Mouse (Mus musculus) CD4-positive helper T cell, adult 2 months (primary cell): ENCODE measurements around the gene Foxn3.

ENCODE experiments used
- DNase-seq: peaks from one replicate; pipeline ENCODE4 v3.0.0-alpha.2; 2012; ENCODE audit warnings: low read depth, missing footprints, low spot score

Foxn3 gene

DNA sequence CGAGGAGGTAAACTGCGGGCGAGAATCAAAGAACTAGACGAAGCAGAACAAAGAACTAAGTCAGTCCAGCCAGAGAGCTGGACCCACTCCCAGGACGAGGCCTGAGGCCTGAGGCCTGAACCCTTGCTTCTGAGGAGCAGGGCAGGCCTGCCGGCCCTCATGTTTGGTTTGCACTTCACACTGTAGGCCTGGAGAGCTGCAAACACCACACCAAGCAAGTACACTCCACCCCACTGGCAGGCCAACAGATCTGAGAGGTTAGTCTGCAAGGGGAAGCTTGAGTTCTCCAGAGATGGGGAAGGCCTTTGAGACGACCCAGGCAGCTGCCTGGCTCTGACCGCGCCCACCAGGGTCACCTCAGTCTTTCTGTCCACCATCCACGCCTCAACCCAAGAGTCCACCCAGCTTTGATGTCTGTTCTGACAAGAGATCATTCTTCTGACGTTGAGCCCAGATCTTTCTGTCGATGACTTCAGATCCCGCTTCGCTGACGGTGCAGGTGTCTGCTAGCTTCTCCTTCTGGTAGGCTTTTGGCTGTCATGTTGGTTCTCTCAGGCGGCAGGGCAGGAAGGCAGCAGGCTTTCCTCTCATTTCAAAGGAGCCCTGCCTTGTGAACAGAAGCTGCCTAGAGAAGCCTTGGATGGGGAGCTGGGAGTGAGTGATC is 231.1 kb downstream of the Foxn3 start:
- DNase-seq: no peak

DNA sequence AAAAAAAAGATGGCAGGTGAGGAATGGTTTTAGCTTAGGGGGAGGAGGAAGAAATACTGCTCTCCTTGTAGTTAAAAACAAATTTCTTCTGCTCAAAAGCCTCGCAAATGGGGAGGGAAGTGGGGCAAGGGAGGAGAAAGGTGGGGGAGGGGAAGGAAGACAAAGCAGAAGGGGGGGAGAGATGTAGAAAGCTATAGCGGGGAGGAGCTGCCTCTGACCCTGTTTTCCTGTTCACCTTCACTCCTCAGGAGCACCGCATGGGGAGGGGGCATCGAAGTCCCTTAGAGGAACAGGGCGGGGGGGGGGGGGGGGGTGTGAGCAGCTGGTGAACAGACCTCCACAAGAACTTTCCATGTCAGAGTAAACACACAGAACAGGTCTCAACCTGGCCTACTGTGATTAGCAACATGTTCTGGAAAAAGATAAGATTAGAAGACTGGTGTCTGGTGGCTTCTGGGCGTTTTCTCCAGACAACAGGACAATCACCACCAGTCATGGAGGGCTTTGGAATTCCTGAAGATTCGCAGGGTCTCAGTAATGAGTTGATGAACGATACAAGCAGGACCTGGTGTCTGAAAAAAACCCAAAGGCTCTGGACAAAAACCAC is 231.9 kb downstream of the Foxn3 start:
- DNase-seq: no peak

DNA sequence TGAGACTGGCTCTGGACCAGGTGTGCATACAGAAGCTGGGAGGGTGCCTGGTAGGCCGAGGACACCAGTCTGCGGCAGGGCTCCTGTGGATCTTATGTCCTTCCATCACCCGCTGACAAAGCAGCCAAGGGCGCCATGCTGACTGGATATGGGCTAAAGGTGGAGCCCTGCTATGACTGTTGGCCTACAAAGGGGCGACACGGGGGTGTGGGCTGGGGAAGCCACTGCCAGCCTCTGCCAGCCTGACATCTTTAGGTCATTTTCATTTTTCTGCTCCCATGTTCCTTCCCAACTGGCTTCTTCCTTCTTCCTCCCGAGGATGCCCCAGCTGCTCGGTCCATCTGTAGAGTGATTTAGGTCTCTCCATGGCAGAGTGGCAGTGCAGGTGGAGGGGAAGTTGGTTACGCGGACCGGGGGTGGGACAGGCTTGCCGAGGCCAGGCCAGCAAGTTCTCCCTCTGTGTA is 232.5 kb downstream of the Foxn3 start:
- no peak for DNase-seq

DNA sequence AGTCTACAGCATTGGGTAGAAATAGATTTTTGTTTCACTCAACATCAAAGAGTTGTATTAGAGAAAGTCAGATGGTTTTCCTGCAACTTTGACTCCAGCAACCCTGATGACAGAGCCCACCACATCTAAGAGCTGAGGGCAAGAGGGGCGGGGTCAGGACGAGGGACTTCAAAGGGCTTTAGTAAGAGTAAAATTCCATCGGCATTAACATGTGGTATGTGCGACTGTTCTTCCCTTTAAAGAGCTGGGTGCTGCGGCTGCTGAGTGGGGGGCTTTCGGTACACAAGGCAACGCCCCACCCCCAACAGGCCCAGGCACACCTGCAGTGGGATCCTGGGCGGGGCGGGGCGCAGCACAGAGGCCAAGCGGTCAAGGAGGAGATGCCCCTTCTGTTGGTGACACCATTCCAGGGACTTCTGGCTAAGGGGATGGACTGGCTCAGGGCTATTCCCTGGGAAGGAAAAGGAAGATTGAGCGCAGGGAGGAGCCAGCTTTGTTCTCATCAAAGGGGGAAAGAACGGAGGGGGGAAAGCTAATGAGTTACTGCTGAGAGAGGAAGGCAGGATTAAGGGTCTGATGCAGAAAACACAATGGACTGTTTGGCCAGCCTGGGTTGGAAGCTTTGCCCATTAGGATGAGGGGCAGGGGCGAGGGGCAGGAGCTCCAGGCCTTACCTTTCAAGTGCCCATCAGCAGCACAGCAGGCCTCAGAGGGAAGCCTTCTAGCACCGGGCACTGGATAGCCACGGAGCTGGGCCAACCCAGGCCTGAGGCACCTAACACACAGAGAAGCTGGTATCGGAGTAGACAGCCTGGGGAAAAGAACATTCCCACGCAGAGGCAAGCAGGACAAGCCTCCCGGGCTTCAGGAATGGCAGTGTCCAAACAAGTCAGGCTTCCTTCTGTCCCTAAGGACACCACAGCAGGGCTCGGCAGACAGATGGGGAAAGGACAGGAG is 233.8 kb downstream of the Foxn3 start:
- DNase-seq: peak; percentile 88

DNA sequence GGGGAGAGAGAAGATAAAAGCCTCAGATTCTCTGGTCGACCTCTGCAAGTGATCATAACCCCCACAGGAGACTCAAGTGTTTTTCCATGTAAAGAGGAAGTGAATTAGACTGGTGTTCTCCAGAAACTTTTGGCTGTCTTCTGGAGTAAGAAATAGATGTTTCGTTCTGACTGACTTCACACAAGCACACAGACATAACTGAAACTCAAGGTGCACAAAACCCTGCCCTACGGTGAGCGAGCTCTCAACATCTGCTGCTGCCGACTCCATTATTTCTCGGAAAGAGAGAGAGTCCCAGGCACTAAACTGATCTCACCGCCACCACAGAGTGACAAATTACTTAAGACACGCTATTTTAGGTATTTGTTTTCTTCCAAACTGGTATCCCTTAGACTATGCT is 237.2 kb downstream of the Foxn3 start:
- peak; percentile 28 for DNase-seq

DNA sequence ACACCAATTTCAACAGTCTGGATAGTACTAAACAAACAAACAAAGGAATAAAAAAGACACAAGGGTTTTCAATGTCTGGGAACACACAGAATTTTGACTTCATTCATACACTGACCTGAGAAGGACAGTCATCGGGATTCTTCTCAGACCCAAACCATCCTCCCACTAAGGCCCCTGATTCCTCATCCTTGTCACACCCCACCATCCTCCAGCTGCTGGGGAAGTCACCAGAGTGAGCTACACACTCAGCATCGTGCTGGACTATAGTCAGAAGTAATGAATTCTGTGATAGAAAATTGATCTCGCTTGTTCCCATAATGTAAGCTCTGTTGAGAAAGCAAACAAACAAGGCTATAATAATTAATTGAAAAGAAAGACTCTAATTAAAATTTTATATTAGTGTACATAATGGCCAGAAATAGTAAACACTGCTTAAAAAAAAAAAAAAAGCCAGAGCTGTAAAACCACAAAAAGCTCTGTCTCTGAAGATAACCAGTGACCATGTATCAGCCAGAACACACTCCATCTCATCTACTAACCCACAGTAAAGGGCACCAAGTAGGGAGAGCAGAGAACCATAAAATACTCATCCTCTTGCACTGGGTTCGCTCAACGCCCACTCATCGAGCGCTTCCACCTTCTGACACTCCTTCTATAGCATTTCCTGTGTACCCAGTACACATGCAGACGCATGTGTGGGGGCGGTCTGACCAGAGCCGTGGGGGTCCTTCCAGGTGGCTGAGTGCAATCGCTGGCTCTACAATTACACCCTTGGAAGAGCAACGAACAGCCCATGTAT is 241.6 kb downstream of the Foxn3 start:
- DNase-seq: peak; percentile 56

DNA sequence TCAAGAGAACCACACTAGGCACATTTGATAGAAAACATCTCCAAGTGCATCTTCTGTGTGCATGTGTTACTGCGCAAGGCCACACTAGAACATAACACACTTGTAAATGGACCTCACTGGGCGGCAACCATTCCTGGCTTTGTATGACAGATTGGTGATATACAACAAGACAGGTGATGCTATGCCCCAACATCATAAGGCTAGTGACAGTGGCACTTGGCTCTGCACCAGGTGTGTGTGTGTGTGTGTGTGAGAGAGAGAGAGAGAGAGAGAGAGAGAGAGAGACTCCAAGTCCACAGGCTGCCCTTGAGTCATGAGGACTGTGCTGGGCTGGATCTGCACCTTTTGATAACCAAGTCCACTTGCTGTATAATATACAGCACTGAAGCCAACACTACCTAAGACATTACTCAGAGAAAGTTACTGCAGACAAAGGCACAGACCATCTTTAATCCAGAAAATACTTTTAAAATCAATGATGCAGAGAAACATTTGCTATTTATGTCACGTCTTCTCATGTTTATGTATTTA is 242.4 kb downstream of the Foxn3 start:
- DNase-seq: no peak

DNA sequence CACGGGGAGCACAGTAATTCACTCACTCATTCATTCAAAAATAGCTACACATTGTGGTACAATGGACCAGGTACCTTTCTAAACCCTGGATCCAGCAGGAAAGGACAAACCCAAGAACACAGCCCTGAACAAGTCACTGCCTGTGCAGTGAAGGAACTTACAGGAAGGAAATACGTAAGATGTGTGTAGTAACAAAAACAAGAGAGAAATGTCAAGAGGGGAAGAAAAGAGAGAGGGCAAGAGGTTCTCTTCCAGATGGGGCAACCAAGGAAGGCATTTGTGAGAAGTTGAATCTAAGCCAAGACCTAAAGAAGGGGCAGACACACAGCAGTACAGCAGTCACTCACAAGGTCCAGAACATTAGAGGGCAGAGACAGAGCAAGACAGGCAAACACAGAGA is 243.5 kb downstream of the Foxn3 start:
- no peak for DNase-seq

DNA sequence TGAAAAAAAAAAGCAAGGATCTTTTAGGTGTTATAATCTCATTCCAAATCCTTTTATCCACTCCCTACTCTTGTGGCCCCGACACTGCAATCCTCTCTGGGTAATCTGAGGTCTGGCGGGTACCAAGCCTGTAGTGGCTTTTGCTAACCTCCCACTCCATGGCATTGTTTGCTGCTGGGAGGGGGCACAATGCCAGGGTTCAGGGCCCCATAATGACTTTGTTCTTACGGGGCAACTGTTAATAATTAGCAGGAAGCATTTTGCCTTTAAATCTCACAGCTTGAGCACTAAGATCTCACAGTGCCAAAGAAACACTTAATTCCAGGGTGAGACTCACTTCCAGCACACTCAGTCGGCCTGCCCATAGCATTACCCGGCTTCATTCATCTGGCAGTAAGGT is 244.2 kb downstream of the Foxn3 start:
- DNase-seq: no peak

DNA sequence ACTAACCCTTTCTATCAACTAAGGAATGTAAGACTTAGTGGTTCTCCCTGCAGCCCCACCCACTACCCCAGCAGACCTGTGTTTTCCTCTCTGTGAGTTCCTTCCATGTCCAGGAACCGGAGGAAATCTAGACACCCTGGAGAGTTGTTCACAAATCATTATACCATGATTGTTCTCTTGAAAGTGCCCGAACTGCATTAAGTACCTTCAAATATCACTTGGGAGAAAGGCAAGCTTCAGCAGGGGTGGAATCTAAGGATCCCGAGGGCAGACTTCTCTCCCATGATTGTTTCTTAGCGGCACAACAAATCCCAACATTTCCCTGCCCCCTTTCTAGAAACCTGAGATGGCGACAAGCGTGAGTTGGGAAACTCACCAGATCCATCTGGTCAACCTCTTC is 247.5 kb downstream of the Foxn3 start:
- no peak for DNase-seq

DNA sequence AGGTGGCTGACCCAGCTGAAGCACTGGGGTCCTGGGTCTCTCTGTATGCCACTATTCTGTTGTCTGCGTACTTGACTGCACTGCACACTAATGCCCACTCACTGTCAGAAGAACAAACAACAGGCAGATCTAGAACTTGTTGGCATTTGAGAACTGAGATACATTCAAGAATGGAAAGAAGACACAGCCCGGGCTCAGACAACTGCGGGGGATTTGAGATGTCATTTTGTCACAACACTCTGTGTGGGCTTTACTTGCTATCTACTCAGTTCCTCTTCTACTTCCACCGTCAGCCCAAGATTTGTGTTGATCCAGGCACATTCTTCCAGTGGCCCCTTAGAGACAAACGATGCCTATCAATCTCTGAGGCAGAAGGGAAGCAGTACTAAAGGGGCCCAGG is 248.6 kb downstream of the Foxn3 start:
- DNase-seq: no peak

DNA sequence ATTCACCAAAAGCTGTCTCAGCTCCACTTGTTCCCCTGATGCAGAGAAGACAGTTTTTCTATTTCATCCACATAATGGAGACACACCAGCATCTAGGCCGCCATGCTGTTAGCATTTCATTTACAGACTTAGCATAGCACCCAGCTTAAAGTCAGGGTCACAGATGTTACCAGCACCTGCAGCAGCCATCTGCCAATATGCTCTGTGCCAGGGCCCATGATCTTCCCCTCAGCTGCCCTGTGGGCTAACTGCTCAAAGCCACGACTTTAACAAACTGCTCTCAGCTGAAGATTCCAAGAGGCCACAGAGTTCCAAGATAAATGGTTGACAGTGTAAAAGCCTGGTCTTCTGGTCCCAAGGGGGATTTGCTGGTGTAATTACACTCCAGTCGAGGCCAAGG is 252.1 kb downstream of the Foxn3 start:
- DNase-seq: no peak

DNA sequence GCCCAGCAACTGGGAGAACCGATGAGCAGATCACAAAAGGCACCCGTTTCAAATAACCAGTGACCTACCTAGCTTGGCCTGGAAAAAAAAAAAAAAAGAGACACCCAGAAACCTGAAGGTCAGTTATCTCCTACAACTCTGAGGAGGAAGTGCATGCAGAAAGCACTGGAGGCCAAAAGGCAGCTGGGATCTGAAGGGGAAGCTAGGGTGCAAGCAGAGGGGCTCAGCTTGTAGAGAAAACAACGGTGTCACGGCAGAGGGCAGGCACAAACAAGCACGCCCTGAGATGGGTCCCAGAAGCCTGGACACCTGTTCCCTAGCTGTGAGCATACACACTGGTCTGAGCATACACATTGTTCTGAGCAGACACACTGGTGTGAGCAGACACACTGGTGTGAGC is 253.4 kb downstream of the Foxn3 start:
- no peak for DNase-seq

DNA sequence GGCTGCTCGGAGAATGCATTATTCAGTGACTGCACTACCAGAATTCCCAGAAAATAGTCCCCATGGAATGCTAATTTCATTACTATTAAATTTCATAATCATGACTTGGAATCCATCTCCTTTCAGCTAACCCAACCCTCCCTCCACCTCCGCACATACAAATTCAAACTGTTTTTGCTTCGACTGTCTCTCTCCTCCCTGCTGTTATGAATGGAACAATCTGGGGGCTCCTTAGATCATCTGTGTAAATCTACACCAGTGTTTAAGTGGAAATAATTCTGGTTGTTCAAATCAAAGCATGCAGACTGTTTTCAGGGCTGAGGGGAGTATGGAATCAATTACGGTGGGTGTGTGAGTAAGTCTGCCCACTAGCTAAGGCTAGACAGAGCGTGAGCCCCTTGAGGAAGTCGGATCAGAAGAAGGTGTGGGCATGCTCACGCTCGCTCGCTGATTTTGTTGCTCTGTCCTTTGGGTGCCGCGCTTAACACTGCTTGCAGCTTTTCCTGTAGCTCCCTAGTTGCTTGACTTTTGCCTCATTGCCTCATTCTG is 254.8 kb downstream of the Foxn3 start:
- no peak for DNase-seq

DNA sequence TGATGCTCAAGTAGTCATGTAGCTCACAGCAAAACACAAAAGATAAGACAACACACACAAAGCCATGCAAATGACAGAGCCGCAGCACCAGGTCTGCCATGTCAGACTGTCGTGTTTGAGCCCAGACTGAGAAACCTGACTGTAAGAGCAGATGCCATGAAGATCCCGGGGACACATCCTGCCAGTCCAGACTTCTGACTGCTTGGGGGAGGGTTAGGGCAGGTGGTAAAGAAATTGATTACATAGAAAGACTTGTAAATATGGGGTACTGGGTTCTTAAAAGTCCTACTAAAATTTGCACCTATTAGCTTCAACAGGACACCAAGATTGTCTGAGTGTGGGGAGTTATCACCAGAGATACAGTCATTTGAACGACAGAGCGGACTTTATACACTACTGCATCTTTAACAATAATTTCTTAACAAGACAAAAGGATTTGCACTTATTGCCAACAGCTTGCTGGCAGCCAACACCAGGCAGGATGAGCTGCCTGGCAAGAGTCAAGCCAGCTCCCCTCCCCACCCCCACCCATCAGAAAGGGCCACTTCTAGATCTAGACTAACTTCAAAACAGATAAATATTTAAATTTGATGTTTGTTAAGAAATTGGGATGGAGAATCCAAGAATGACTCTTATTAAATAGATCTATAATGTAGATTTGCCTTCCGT is 256.7 kb downstream of the Foxn3 start:
- no peak for DNase-seq

DNA sequence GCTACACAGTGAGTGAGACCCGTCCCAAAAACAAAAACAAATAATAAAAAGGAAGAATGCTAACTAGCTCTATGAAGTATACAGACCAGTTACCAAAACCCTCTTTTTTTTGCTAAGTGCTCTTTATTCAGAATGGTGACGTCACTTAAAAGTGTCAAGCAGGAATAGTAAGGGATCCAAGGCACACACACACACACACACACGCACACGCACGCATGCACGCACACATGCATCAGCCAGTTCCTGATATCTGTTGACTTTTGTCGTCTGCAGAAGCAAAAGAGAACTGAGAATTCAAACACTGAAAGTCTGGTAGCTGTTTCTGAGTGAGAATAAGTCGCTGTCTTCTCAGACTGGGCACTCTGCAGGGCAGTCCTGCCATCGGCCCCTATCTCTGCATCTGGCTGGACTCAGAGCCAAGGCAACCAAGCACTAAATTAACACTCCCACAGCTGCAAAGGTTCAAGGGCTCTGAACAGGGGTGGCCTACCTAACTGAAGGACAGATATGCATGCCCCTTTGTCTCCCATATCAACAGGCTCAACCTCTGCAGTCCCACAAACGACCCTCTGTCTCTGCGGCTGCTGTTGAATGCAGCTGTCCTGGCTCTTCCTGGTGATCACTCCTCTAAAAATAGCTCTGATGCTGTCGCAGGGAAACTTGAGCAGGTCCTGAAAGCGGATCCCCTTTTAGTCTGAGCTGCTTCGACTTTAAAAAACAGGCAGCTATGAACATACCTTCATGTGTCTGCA is 257.4 kb downstream of the Foxn3 start:
- DNase-seq: no peak

DNA sequence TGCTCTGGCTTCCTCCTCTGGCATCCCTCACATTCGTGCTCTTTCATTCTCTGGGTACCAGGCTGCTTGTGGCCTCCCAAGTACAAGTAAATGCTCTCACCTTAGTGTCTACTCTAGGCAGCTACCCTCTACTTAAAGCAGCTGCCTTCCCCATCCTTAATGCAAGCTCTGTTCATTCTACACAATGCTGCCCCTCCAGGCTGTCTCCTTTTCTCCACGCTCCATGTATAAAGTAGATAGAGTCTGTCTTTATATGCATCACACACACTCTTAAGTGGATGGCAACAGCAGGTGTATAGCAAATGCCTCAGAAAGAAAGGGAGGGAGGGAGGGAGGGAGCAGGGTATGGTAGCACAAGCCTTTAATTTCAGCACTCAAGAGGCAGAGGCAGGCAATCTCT is 258.1 kb downstream of the Foxn3 start:
- DNase-seq: no peak

DNA sequence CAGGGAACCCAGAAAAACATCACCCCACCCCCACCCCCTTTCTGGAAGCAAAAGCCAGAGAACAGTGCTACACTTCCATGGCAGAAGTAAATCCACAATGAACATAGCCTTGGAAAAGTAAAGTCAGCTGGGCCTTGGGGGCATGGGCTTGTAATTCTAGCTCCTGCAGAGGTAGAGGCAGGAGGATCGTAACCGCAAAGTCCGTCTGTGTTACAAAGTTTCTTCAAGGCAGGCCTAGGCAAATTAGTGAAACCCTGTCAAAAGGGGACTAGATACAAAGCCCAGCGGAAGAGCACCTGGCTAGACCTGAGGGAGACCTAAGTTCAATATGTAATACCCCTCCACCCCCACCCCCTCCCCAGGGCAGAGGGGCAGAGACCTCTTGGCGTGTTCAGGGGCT is 259.3 kb downstream of the Foxn3 start:
- no peak for DNase-seq

DNA sequence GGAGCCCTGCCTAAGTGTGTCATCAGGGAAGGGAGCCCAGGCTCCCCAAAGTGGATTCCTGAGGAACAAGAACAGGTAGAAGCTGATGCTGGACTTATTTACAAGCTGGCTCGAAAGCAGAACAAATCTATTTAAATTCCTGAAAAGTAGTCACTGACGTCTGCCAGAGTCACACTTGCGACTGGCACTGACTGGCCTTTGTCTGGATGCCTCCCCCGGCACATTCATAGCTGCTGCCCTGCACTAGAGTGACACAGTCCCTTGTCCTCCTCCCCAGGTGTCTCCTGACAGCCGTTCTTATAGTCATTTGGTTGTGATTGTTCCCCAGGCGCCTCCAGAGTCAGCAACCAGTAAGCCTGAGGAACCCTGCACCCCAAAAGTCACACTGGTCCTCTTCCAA is 259.8 kb downstream of the Foxn3 start:
- DNase-seq: no peak

DNA sequence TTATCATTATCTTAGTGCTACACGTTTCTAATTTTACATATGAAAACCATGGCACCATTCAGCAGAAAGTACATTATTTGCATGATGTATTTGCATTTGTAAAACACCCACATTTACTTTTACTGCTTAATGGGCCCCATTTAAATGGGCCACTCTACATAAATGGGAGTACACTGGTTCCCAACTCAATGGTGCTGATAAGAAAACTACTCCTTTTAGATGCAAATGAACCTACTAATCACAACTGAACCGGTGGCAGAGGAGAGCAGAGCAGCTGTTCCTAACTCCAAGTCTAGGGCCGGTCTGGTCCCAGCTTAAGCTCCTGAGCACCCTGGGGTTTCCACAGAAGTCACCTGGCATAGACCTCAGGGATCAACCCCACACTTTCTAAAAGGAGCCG is 263.5 kb downstream of the Foxn3 start:
- no peak for DNase-seq
